Mouse (Mus musculus): ENCODE measurements around the gene 1700020N01Rik. TPM values are rescaled to one million over a fixed set of nuclear protein-coding genes. Genes with fewer than 3 reads are reported as not detected.

1700020N01Rik gene
- polyA plus RNA-seq, 1 experiment from 2014 or later: not detected

GRCm38 (mm10) chr10:21575806-21576378, 17.1 kb upstream of the 1700020N01Rik start:
- Histone ChIP-seq H3K27ac (replicated peaks; ENCODE audit: low read depth, low read length) (no peak overlapping the region), H3K4me1 (ENCODE audit: control insufficient read depth, insufficient read depth, low read length) (no peaks in the 10 kb centered on the region), H3K36me3 (replicated peaks; ENCODE audit: control insufficient read depth, insufficient read depth, low read depth, low read length) (no peaks in the 10 kb centered on the region), H3K9me3 (replicated peaks; ENCODE audit: control insufficient read depth, low read length) (no peaks in the 10 kb centered on the region), H3K4me3 (ENCODE audit: low read depth, low read length) (no peak overlapping the region), H3K4me2 (ENCODE audit: low read depth, low read length) (no peak overlapping the region), H3K9ac (replicated peaks; ENCODE audit: low read length) (no peak overlapping the region), H3K27me3 (ENCODE audit: control insufficient read depth, insufficient read depth, low read length) (no peaks in the 10 kb centered on the region)
- 83% methylated on average over 11 of the region's 11 CpGs for WGBS
- ATAC-seq (replicated peaks; ENCODE audit: insufficient number of reproducible peaks, low FRiP score, low TSS enrichment, low read depth) (no peak), DNase-seq (ENCODE audit: low spot score) (no peak)

- H3K9me3 ChIP-seq (replicated peaks; ENCODE audit: control insufficient read depth, low read length): no peaks in the 10 kb centered on the region
- H3K4me3 ChIP-seq (ENCODE audit: low read depth, low read length): no peak overlapping the region
- no peak overlapping the region for H3K27ac ChIP-seq (replicated peaks; ENCODE audit: low read depth, low read length)
- H3K4me1 ChIP-seq (ENCODE audit: control insufficient read depth, insufficient read depth, low read length): no peaks in the 10 kb centered on the region
- no peak overlapping the region for H3K4me2 ChIP-seq (ENCODE audit: low read depth, low read length)
- H3K27me3 ChIP-seq (ENCODE audit: control insufficient read depth, insufficient read depth, low read length): no peaks in the 10 kb centered on the region
- no peaks in the 10 kb centered on the region for H3K36me3 ChIP-seq (replicated peaks; ENCODE audit: control insufficient read depth, insufficient read depth, low read depth, low read length)
- no peak overlapping the region for H3K9ac ChIP-seq (replicated peaks; ENCODE audit: low read length)
- no peak for ATAC-seq (replicated peaks; ENCODE audit: insufficient number of reproducible peaks, low FRiP score, low TSS enrichment, low read depth)
- 89% methylated on average over 6 of the region's 6 CpGs for WGBS
- no peak for DNase-seq (ENCODE audit: low spot score)
Measured at GRCm38 (mm10) chr10:21577798-21578197, 15.1 kb upstream of the 1700020N01Rik start.

GRCm38 (mm10) chr10:21581546-21581945, 11.4 kb upstream of the 1700020N01Rik start:
- H3K4me2 ChIP-seq (ENCODE audit: low read depth, low read length): no peak overlapping the region
- DNase-seq (ENCODE audit: low spot score) (no peak), ATAC-seq (replicated peaks; ENCODE audit: insufficient number of reproducible peaks, low FRiP score, low TSS enrichment, low read depth) (no peak)
- H3K4me3 ChIP-seq (ENCODE audit: low read depth, low read length): no peak overlapping the region
- no peaks in the 10 kb centered on the region for H3K9me3 ChIP-seq (replicated peaks; ENCODE audit: control insufficient read depth, low read length)
- no peaks in the 10 kb centered on the region for H3K4me1 ChIP-seq (ENCODE audit: control insufficient read depth, insufficient read depth, low read length)
- H3K36me3 ChIP-seq (replicated peaks; ENCODE audit: control insufficient read depth, insufficient read depth, low read depth, low read length): no peaks in the 10 kb centered on the region
- H3K27ac ChIP-seq (replicated peaks; ENCODE audit: low read depth, low read length): no peak overlapping the region
- 77% methylated on average over 1 of the region's 1 CpGs for WGBS
- H3K27me3 ChIP-seq (ENCODE audit: control insufficient read depth, insufficient read depth, low read length): no peaks in the 10 kb centered on the region
- H3K9ac ChIP-seq (replicated peaks; ENCODE audit: low read length): no peak overlapping the region

- no peak overlapping the region for H3K9ac ChIP-seq (replicated peaks; ENCODE audit: low read length)
- no peak overlapping the region for H3K4me2 ChIP-seq (ENCODE audit: low read depth, low read length)
- WGBS: 47% methylated on average over 2 of the region's 2 CpGs
- no peak overlapping the region for H3K4me3 ChIP-seq (ENCODE audit: low read depth, low read length)
- no peak overlapping the region for H3K27ac ChIP-seq (replicated peaks; ENCODE audit: low read depth, low read length)
- ATAC-seq (replicated peaks; ENCODE audit: insufficient number of reproducible peaks, low FRiP score, low TSS enrichment, low read depth) (no peak), DNase-seq (ENCODE audit: low spot score) (peak; percentile 61)
- H3K4me1 ChIP-seq (ENCODE audit: control insufficient read depth, insufficient read depth, low read length): no peaks in the 10 kb centered on the region
- H3K9me3 ChIP-seq (replicated peaks; ENCODE audit: control insufficient read depth, low read length): no peaks in the 10 kb centered on the region
- H3K36me3 ChIP-seq (replicated peaks; ENCODE audit: control insufficient read depth, insufficient read depth, low read depth, low read length): no peaks in the 10 kb centered on the region
- no peaks in the 10 kb centered on the region for H3K27me3 ChIP-seq (ENCODE audit: control insufficient read depth, insufficient read depth, low read length)
Measured at GRCm38 (mm10) chr10:21587041-21587440, 5.9 kb upstream of the 1700020N01Rik start.

GRCm38 (mm10) chr10:21588007-21588852, 4.7 kb upstream of the 1700020N01Rik start:
- H3K27me3 ChIP-seq (ENCODE audit: control insufficient read depth, insufficient read depth, low read length): no peaks in the 10 kb centered on the region
- H3K36me3 ChIP-seq (replicated peaks; ENCODE audit: control insufficient read depth, insufficient read depth, low read depth, low read length): no peaks in the 10 kb centered on the region
- no peak overlapping the region for H3K9ac ChIP-seq (replicated peaks; ENCODE audit: low read length)
- H3K27ac ChIP-seq (replicated peaks; ENCODE audit: low read depth, low read length): no peak overlapping the region
- H3K9me3 ChIP-seq (replicated peaks; ENCODE audit: control insufficient read depth, low read length): no peaks in the 10 kb centered on the region
- no peaks in the 10 kb centered on the region for H3K4me1 ChIP-seq (ENCODE audit: control insufficient read depth, insufficient read depth, low read length)
- WGBS: 85% methylated on average over 4 of the region's 4 CpGs
- DNase-seq (ENCODE audit: low spot score) (no peak), ATAC-seq (replicated peaks; ENCODE audit: insufficient number of reproducible peaks, low FRiP score, low TSS enrichment, low read depth) (no peak)
- H3K4me2 ChIP-seq (ENCODE audit: low read depth, low read length): no peak overlapping the region
- no peak overlapping the region for H3K4me3 ChIP-seq (ENCODE audit: low read depth, low read length)

- Histone ChIP-seq H3K4me1 (ENCODE audit: control insufficient read depth, insufficient read depth, low read length) (peaks cover 2% of the 10 kb centered on the region; the same call in 1 of the 2 replicates), H3K27me3 (ENCODE audit: control insufficient read depth, insufficient read depth, low read length) (no peaks in the 10 kb centered on the region), H3K4me3 (ENCODE audit: low read depth, low read length) (no peak overlapping the region), H3K9me3 (replicated peaks; ENCODE audit: control insufficient read depth, low read length) (no peaks in the 10 kb centered on the region), H3K9ac (replicated peaks; ENCODE audit: low read length) (no peak overlapping the region), H3K27ac (replicated peaks; ENCODE audit: low read depth, low read length) (no peak overlapping the region), H3K36me3 (replicated peaks; ENCODE audit: control insufficient read depth, insufficient read depth, low read depth, low read length) (no peaks in the 10 kb centered on the region), H3K4me2 (ENCODE audit: low read depth, low read length) (no peak overlapping the region)
- 47% methylated on average over 5 of the region's 5 CpGs for whole genome bisulfite sequencing
- ATAC-seq (replicated peaks; ENCODE audit: insufficient number of reproducible peaks, low FRiP score, low TSS enrichment, low read depth) (no peak), DNase-seq (ENCODE audit: low spot score) (peak; percentile 76)
Measured at GRCm38 (mm10) chr10:21600931-21601330, 8.0 kb downstream of the 1700020N01Rik start.

GRCm38 (mm10) chr10:21604476-21604875, 11.5 kb downstream of the 1700020N01Rik start:
- H3K9ac ChIP-seq (replicated peaks; ENCODE audit: low read length): no peak overlapping the region
- H3K4me2 ChIP-seq (ENCODE audit: low read depth, low read length): no peak overlapping the region
- no peaks in the 10 kb centered on the region for H3K27me3 ChIP-seq (ENCODE audit: control insufficient read depth, insufficient read depth, low read length)
- no peaks in the 10 kb centered on the region for H3K9me3 ChIP-seq (replicated peaks; ENCODE audit: control insufficient read depth, low read length)
- no peak for DNase-seq (ENCODE audit: low spot score)
- H3K4me1 ChIP-seq (ENCODE audit: control insufficient read depth, insufficient read depth, low read length): peaks cover 2% of the 10 kb centered on the region; the same call in 1 of the 2 replicates
- 78% methylated on average over 8 of the region's 8 CpGs for WGBS
- no peak overlapping the region for H3K4me3 ChIP-seq (ENCODE audit: low read depth, low read length)
- ATAC-seq (replicated peaks; ENCODE audit: insufficient number of reproducible peaks, low FRiP score, low TSS enrichment, low read depth): no peak
- no peaks in the 10 kb centered on the region for H3K36me3 ChIP-seq (replicated peaks; ENCODE audit: control insufficient read depth, insufficient read depth, low read depth, low read length)
- H3K27ac ChIP-seq (replicated peaks; ENCODE audit: low read depth, low read length): no peak overlapping the region

GRCm38 (mm10) chr10:21605011-21605571, 12.1 kb downstream of the 1700020N01Rik start:
- Histone ChIP-seq H3K9me3 (replicated peaks; ENCODE audit: control insufficient read depth, low read length) (no peaks in the 10 kb centered on the region), H3K4me1 (ENCODE audit: control insufficient read depth, insufficient read depth, low read length) (peaks cover 2% of the 10 kb centered on the region; the same call in 1 of the 2 replicates), H3K4me2 (ENCODE audit: low read depth, low read length) (no peak overlapping the region), H3K9ac (replicated peaks; ENCODE audit: low read length) (no peak overlapping the region), H3K27ac (replicated peaks; ENCODE audit: low read depth, low read length) (no peak overlapping the region), H3K36me3 (replicated peaks; ENCODE audit: control insufficient read depth, insufficient read depth, low read depth, low read length) (no peaks in the 10 kb centered on the region), H3K4me3 (ENCODE audit: low read depth, low read length) (no peak overlapping the region), H3K27me3 (ENCODE audit: control insufficient read depth, insufficient read depth, low read length) (no peaks in the 10 kb centered on the region)
- 52% methylated on average over 4 of the region's 4 CpGs for WGBS
- ATAC-seq (replicated peaks; ENCODE audit: insufficient number of reproducible peaks, low FRiP score, low TSS enrichment, low read depth) (no peak), DNase-seq (ENCODE audit: low spot score) (no peak)
